Mouse (Mus musculus): ENCODE data around the gene Prl2c1. TPM values are rescaled to one million over a fixed set of nuclear protein-coding genes. Genes with fewer than 3 reads are reported as not detected.
"Not testable (repeated sequence)": the region's sequence is repeated elsewhere in the genome, so short reads cannot be mapped to it uniquely, and the experiment has no call there.

Gene Prl2c1
- not detected for total RNA-seq (2021)

GRCm38 (mm10) chr13:27849042-27849441, at the start of gene Prl2c1:
Gene Prl2c1 (plus strand): TSS chr13:27849342.
- no peak for DNase-seq

- DNase-seq: no peak
Observed at GRCm38 (mm10) chr13:27801354-27801753, 47.8 kb upstream of the Prl2c1 start, which contains the start of gene Prl2a1. Gene Prl2a1 (plus strand): TSS chr13:27801654.

- no peak for DNase-seq
Observed at GRCm38 (mm10) chr13:27802765-27803164, 46.4 kb upstream of the Prl2c1 start.

- not testable (repeated sequence) for DNase-seq
Observed at GRCm38 (mm10) chr13:27904236-27904635, 55.1 kb downstream of the Prl2c1 start.

Other genes starting within 250 kb of the Prl2c1 start
- gene Prl7b1, start 238.8 kb upstream of the Prl2c1 start, total RNA-seq (2021): not detected
- not detected for gene Prl7a1, start 206.8 kb upstream of the Prl2c1 start, total RNA-seq (2021)
- not detected for gene Prl7a2, start 181.3 kb upstream of the Prl2c1 start, total RNA-seq (2021)
- gene Prl7d1, start 132.6 kb upstream of the Prl2c1 start, total RNA-seq (2021): not detected
- gene Prl7c1, start 68.5 kb upstream of the Prl2c1 start, total RNA-seq (2021): not detected
- gene Prl2a1, start 47.7 kb upstream of the Prl2c1 start, total RNA-seq (2021): not detected
- not detected for gene Prl4a1, start 166.9 kb downstream of the Prl2c1 start, total RNA-seq (2021)